Mouse (Mus musculus) olfactory bulb, adult 2 months (tissue): ENCODE data around the gene Fgfr2.

Experiments
- CTCF ChIP-seq: fragments of 200-500 bp; IDR thresholded peaks from 2 replicates; pipeline ENCODE4 v1.5.1; 2012; ENCODE audit warnings: low read depth, mild to moderate bottlenecking, low read length, moderate library complexity; ENCODE audit not compliant: insufficient read depth
- POLR2A ChIP-seq: fragments of 200-500 bp; IDR thresholded peaks from 2 replicates; pipeline ENCODE4 v1.6.1; 2012; ENCODE audit warnings: mild to moderate bottlenecking, low read depth, low read length, moderate library complexity; ENCODE audit not compliant: insufficient read depth

GRCm38 (mm10) chr7:132998639-132999038 lies 124.5 kb downstream of the Fgfr2 start:
- TF ChIP-seq CTCF: no peak
- TF ChIP-seq POLR2A: no peak
